ENCODE assay signal across 27 mouse cellular contexts in the genomic region with DNA sequence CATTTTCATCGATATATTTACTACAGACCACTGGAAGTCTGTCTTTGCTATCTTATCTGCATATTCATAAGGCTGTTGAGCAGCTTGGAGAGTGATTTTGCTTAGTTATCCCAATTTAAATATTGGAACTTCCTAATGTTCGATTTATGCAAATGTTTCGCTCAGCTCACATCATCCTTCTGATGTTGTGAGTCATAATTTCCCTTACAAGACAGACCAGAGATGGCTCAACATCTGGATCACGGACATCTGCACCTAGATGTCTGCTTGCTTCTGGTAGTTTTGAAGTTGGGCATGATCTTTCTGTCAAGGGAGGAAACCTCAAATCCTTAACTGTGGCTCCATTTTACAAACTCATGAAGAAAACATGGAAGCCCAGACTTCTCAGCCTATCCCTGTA.
"Had no signal": no experiment of that assay in that cellular context is flagged by ENCODE, and none has a peak within 500 bp of the region (broad histone marks: within the 10 kb centered on the region; RNA-seq: fewer than 3 reads in every experiment).

No protein-coding gene starts in this region.

- H3K4me2 ChIP-seq: embryonic facial prominence, embryonic 12.5 days; embryonic facial prominence, embryonic 13.5 days; embryonic facial prominence, embryonic 15.5 days; forebrain, embryonic 12.5 days; forebrain, embryonic 13.5 days; forebrain, embryonic 15.5 days had no signal

- H3K4me1 ChIP-seq: embryonic facial prominence, embryonic 10.5 days; embryonic facial prominence, embryonic 12.5 days; embryonic facial prominence, embryonic 13.5 days; embryonic facial prominence, embryonic 15.5 days; forebrain, embryonic 10.5 days; forebrain, embryonic 12.5 days; forebrain, embryonic 13.5 days; forebrain, embryonic 15.5 days had no signal

- H3K4me3 ChIP-seq: embryonic facial prominence, embryonic 10.5 days; embryonic facial prominence, embryonic 12.5 days; embryonic facial prominence, embryonic 13.5 days; embryonic facial prominence, embryonic 15.5 days; erythroblast, embryonic 14.5 days; forebrain, embryonic 10.5 days; forebrain, embryonic 12.5 days; forebrain, embryonic 13.5 days; forebrain, embryonic 15.5 days; gastrocnemius, adult 2 months; heart, adult 2 months had no signal

- ATAC-seq: forebrain, embryonic 13.5 days; forebrain, embryonic 14.5 days; forebrain, embryonic 15.5 days; forebrain, embryonic 16.5 days; forebrain, postnatal 0 days had no signal

- H3K36me3 ChIP-seq: embryonic facial prominence, embryonic 10.5 days; embryonic facial prominence, embryonic 12.5 days; embryonic facial prominence, embryonic 13.5 days; embryonic facial prominence, embryonic 15.5 days; forebrain, embryonic 10.5 days; forebrain, embryonic 12.5 days; forebrain, embryonic 15.5 days had no signal

- DNase-seq: cerebellum, adult 9-10 months; cerebellum, adult 9-11 months; cerebellum, postnatal 10 days; cerebellum, postnatal 14 days; cerebellum, postnatal 25 days; cerebellum, postnatal 36 days; embryo, embryonic 11 days; forebrain, postnatal 0 days; gastrocnemius, adult 2 months; gastrocnemius, postnatal 10 days; gastrocnemius, postnatal 14 days; gastrocnemius, postnatal 25 days; gastrocnemius, postnatal 36 days; heart, adult 11 months; heart, adult 18-20 months; heart, adult 2 months had no signal

- H3K27ac ChIP-seq: embryonic facial prominence, embryonic 10.5 days; embryonic facial prominence, embryonic 12.5 days; embryonic facial prominence, embryonic 13.5 days; embryonic facial prominence, embryonic 15.5 days; forebrain, embryonic 10.5 days; forebrain, embryonic 12.5 days; forebrain, embryonic 13.5 days; forebrain, embryonic 15.5 days; gastrocnemius, adult 2 months; heart, adult 2 months had no signal

- H3K9me3 ChIP-seq: embryonic facial prominence, embryonic 10.5 days; embryonic facial prominence, embryonic 12.5 days; embryonic facial prominence, embryonic 13.5 days; embryonic facial prominence, embryonic 15.5 days; forebrain, embryonic 10.5 days; forebrain, embryonic 12.5 days; forebrain, embryonic 13.5 days; forebrain, embryonic 15.5 days had no signal

- H3K9ac ChIP-seq: embryonic facial prominence, embryonic 12.5 days; embryonic facial prominence, embryonic 13.5 days; embryonic facial prominence, embryonic 15.5 days; forebrain, embryonic 12.5 days; forebrain, embryonic 13.5 days; forebrain, embryonic 15.5 days; forebrain, postnatal 0 days had no signal

- H3K27me3 ChIP-seq: embryonic facial prominence, embryonic 12.5 days; embryonic facial prominence, embryonic 13.5 days; embryonic facial prominence, embryonic 15.5 days; forebrain, embryonic 12.5 days; forebrain, embryonic 13.5 days; forebrain, embryonic 15.5 days had no signal
